Mouse (Mus musculus): Measurements from ENCODE around the gene Zfp300. TPM values are rescaled to one million over a fixed set of nuclear protein-coding genes. Genes with fewer than 3 reads are reported as not detected.

The Zfp300 gene
- 0.18 TPM for polyA plus RNA-seq (2014; fragmentation: Illumina TruSeq; extraction: RNeasy Lipid Tissue Mini Kit (QIAGEN cat#74804); ENCODE audit: low read depth, low replicate concordance)

DNA sequence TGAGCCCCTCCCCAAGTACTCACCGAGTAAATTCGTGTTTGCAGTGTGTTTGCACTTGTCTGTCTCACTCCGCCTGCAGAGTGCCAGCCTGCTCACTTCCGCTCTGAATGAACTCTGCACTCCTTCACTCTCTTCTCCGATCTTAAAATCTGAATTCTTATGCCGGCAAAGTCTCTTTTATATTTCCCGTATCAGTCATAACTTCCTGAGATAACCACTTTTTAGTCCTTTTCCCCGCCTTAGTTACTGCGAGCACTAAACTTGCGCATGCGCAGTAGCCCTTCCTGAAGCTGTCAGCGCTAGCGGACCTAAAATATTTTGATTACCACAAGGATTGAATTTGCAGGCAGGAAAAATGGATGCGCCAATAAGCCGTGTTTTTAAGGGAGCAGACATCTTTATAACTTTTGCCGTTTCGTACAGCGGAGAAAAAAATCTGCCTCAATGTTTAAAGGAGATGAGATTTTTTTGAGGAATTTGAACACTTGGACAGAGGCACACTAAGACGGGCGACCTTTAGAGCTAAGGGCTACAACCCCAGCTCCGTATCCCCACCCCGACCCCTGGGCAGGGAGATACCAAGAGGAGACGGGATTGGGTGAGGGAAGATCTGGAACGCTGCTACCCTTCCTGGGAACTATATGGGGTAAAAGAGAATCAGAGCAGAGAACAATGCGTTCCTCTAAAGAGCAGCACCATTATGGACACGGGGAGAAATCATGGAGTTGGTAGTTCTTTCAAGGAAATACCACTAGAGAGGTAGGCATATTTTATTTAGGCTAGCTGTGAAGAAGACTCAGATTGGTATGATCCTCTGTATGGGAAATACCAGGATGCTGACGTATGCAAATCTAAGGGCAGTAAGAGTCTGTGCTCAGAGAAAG is at the start of gene Zfp300:
Gene Zfp300 (minus strand): TSS at position 545 of the 884 bp plus-strand sequence.

DNA sequence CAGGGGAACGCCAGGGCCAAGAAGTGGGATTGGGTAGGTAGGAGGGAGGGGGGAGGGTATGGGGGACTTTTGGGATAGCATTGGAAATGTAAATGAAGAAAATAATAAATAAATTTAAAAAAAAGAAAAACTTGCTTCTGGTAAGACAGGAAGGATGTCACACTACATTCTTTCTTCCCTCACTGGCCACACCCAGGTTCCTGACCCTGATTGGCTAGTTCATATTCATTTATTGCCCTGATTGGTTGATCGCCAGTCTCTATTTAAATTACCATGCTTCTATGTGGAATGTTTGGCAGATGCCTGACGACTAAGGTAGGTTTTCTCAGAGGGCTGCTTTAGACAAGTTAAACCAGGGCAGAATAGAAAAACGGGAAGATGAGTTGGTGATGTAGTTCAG is 26.2 kb upstream of the Zfp300 start, which contains the start of gene Ssxa1:
Gene Ssxa1 (plus strand): TSS at position 301 of the 400 bp plus-strand sequence.

DNA sequence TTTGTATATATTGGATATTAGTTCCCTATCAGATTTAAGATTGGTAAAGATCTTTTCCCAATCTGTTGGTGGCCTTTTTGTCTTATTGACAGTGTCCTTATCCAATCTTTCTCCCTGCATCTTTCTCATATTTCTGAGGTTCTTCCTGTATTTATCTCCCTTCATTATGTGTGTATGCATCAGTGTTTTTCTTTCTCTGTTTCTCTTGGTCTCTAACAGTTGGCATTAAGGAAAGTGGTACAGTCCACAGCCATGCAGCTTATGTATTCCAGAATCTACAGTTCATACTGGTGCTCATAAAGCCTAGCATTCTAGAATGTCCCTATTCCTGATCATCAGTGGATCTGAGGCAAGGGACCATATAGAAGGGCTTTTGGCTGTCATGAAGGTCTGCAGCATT is 21.2 kb downstream of the Zfp300 start, which contains the start of gene Spaca5:
Gene Spaca5 (plus strand): TSS at position 301 of the 400 bp plus-strand sequence.

DNA sequence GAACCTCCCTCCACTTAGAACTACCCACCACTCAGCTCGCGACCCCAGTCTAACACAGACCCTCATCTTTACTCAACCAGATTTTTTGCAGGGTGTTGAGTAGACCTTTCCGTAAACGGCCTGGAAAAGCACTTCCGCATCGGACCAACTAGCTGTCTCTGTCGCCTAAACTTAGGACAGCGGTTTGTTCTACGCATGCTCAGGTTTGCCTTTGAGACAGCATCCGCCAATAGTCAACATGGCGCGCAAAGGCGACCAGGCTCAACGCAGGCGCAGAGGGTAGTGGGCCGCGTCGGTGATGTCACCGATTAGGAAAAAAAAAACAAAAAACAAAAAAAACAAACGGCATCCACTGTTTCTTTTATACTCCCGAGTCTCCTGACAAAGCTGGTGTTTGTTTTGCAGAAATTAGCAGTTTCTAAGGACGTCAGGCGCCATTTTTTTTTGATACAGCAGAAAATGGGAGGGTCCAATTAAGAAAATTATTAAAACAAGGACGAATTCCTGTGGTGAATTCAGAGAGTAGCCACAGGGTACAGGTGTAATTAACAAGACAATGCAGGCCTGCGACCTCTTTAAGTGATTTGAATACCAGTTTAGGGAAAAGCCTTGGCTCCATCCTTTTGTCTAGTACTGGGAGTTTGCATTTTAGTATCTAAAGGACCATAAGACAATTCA is 27.3 kb downstream of the Zfp300 start, which contains the start of gene Zfp182:
Gene Zfp182 (minus strand): TSS at position 451 of the 678 bp plus-strand sequence.

Other genes with a start within 250 kb of the Zfp300 start
- 8.4 TPM for gene Timp1, start 219.4 kb downstream of the Zfp300 start, polyA plus RNA-seq (2014; fragmentation: Illumina TruSeq; extraction: RNeasy Lipid Tissue Mini Kit (QIAGEN cat#74804); ENCODE audit: low read depth, low replicate concordance)
- 0.13 TPM for gene Syn1, start 168.5 kb downstream of the Zfp300 start, polyA plus RNA-seq (2014; fragmentation: Illumina TruSeq; extraction: RNeasy Lipid Tissue Mini Kit (QIAGEN cat#74804); ENCODE audit: low read depth, low replicate concordance)
- 12.5 TPM for gene Cfp, start 158.0 kb downstream of the Zfp300 start, polyA plus RNA-seq (2014; fragmentation: Illumina TruSeq; extraction: RNeasy Lipid Tissue Mini Kit (QIAGEN cat#74804); ENCODE audit: low read depth, low replicate concordance)
- 11.5 TPM for gene Elk1, start 138.9 kb downstream of the Zfp300 start, polyA plus RNA-seq (2014; fragmentation: Illumina TruSeq; extraction: RNeasy Lipid Tissue Mini Kit (QIAGEN cat#74804); ENCODE audit: low read depth, low replicate concordance)
- 65.0 TPM for gene Uxt, start 127.5 kb downstream of the Zfp300 start, polyA plus RNA-seq (2014; fragmentation: Illumina TruSeq; extraction: RNeasy Lipid Tissue Mini Kit (QIAGEN cat#74804); ENCODE audit: low read depth, low replicate concordance)
- gene Zfp182, start 27.2 kb downstream of the Zfp300 start, polyA plus RNA-seq (2014; fragmentation: Illumina TruSeq; extraction: RNeasy Lipid Tissue Mini Kit (QIAGEN cat#74804); ENCODE audit: low read depth, low replicate concordance) = 5.2 TPM
- gene Spaca5, start 21.1 kb downstream of the Zfp300 start, polyA plus RNA-seq (2014; fragmentation: Illumina TruSeq; extraction: RNeasy Lipid Tissue Mini Kit (QIAGEN cat#74804); ENCODE audit: low read depth, low replicate concordance) = not detected
- gene Ssxa1, start 26.3 kb upstream of the Zfp300 start, polyA plus RNA-seq (2014; fragmentation: Illumina TruSeq; extraction: RNeasy Lipid Tissue Mini Kit (QIAGEN cat#74804); ENCODE audit: low read depth, low replicate concordance) = not detected
- gene Gm21876, start 86.1 kb upstream of the Zfp300 start, polyA plus RNA-seq (2014; fragmentation: Illumina TruSeq; extraction: RNeasy Lipid Tissue Mini Kit (QIAGEN cat#74804); ENCODE audit: low read depth, low replicate concordance) = not detected